7 mouse cellular contexts compared by ENCODE assay signal in genomic region chr4:86957576-86958411, GRCm38 (mm10).
DNase-seq lines count a peak whose midpoint lies in the region; ATAC-seq and TF ChIP-seq lines count a peak whose summit lies in the region.

No protein-coding gene starts in this region.

- no peak for TF ChIP-seq POLR2A in MEL (IDR thresholded peaks at IDR 0.05; ENCODE audit: control insufficient read depth in 1 of 2, insufficient read depth in 1 of 2, low read depth in 1 of 2, low read length in 2 of 2, poor library complexity in 1 of 2)
- TF ChIP-seq POLR2A in bone marrow, adult 2 months (IDR thresholded peaks at IDR 0.05; ENCODE audit: borderline replicate concordance, control insufficient read depth, low read depth, low read length), result no peak

- 49% methylated on average over 14 of the region's 14 CpGs for WGBS in bone marrow, adult 2 months
- 40% methylated on average over 14 of the region's 14 CpGs for WGBS in embryonic facial prominence, embryonic 13.5 days
- WGBS in heart, embryonic 14.5 days, result 27% methylated on average over 14 of the region's 14 CpGs
- WGBS in lung, embryonic 16.5 days, result 37% methylated on average over 14 of the region's 14 CpGs

- no peaks in the 10 kb centered on the region; a peak in 2 of 4 replicates for H3K27me3 ChIP-seq in MEL (ENCODE audit: control insufficient read depth in 1 of 2, insufficient read depth in 2 of 2, low read length in 2 of 2)
- no peaks in the 10 kb centered on the region for H3K27me3 ChIP-seq in embryonic facial prominence, embryonic 13.5 days
- H3K27me3 ChIP-seq in heart, embryonic 14.5 days (ENCODE audit: control insufficient read depth, insufficient read depth, low read length), result no peaks in the 10 kb centered on the region
- no peaks in the 10 kb centered on the region for H3K27me3 ChIP-seq in lung, embryonic 16.5 days (ENCODE audit: control insufficient read depth, insufficient read depth, low read depth, low read length)

- peak; percentile 43 for DNase-seq in MEL (ENCODE audit: low read depth, low spot score)
- DNase-seq in layer of hippocampus, adult 11-12 months (ENCODE audit: low spot score), result peak; percentile 72
- peak; percentile 82 for DNase-seq in right cerebral cortex, adult 18-20 months

- H3K4me3 ChIP-seq in MEL (ENCODE audit: control insufficient read depth in 1 of 2, insufficient read depth in 1 of 2, low read depth in 2 of 2, low read length in 2 of 2), result no peak overlapping the region
- H3K4me3 ChIP-seq in bone marrow, adult 2 months (replicated peaks; ENCODE audit: control insufficient read depth, low read depth, low read length), result no peak overlapping the region
- no peak overlapping the region for H3K4me3 ChIP-seq in embryonic facial prominence, embryonic 13.5 days
- H3K4me3 ChIP-seq in heart, embryonic 14.5 days (ENCODE audit: control insufficient read depth in 1 of 2, insufficient read depth in 1 of 2, low read depth in 1 of 2, low read length in 2 of 2), result peak overlapping the region in 1 of 2 experiments; percentile 6; a peak in 1 of 4 replicates
- no peak overlapping the region for H3K4me3 ChIP-seq in lung, embryonic 16.5 days (ENCODE audit: low read length)

- H3K4me1 ChIP-seq in MEL (ENCODE audit: control insufficient read depth in 1 of 2, insufficient read depth in 2 of 2, low read length in 2 of 2), result no peaks in the 10 kb centered on the region
- H3K4me1 ChIP-seq in bone marrow, adult 2 months (ENCODE audit: control insufficient read depth, insufficient read depth, low read length), result no peaks in the 10 kb centered on the region
- H3K4me1 ChIP-seq in embryonic facial prominence, embryonic 13.5 days, result peaks cover 5% of the 10 kb centered on the region; the same call in 1 of the 2 replicates
- H3K4me1 ChIP-seq in heart, embryonic 14.5 days (ENCODE audit: control insufficient read depth in 2 of 2, insufficient read depth in 2 of 2, low read length in 2 of 2), result peaks cover 8 to 10% of the 10 kb centered on the region in 2 experiments
- H3K4me1 ChIP-seq in lung, embryonic 16.5 days (replicated peaks; ENCODE audit: control insufficient read depth, insufficient read depth, low read length), result no peaks in the 10 kb centered on the region

- H3K27ac ChIP-seq in MEL (ENCODE audit: control insufficient read depth, low read depth, low read length), result no peak overlapping the region
- no peak overlapping the region for H3K27ac ChIP-seq in bone marrow, adult 2 months (ENCODE audit: control insufficient read depth, insufficient read depth, low read depth, low read length, poor library complexity)
- no peak overlapping the region for H3K27ac ChIP-seq in embryonic facial prominence, embryonic 13.5 days
- no peak overlapping the region for H3K27ac ChIP-seq in heart, embryonic 14.5 days (replicated peaks in 1 of 2; ENCODE audit: control insufficient read depth in 1 of 2, insufficient read depth in 1 of 2, low read depth in 2 of 2, low read length in 2 of 2)
- no peak overlapping the region for H3K27ac ChIP-seq in lung, embryonic 16.5 days (ENCODE audit: low read length)

- H3K9me3 ChIP-seq in MEL (replicated peaks; ENCODE audit: insufficient read depth, low read length), result no peaks in the 10 kb centered on the region
- no peaks in the 10 kb centered on the region for H3K9me3 ChIP-seq in embryonic facial prominence, embryonic 13.5 days
- no peaks in the 10 kb centered on the region for H3K9me3 ChIP-seq in heart, embryonic 14.5 days (ENCODE audit: control insufficient read depth, low read length)
- no peaks in the 10 kb centered on the region for H3K9me3 ChIP-seq in lung, embryonic 16.5 days (ENCODE audit: control insufficient read depth, low read length)

- TF ChIP-seq RAD21 in MEL (IDR thresholded peaks at IDR 0.05; ENCODE audit: low read depth, low read length), result peak; percentile 53

- peak; percentile 54 to 65 (median 63) for TF ChIP-seq CTCF in MEL (IDR thresholded peaks at IDR 0.05 in 2 of 3, conservative IDR thresholded peaks at IDR 0.05 in 1 of 3; ENCODE audit: control insufficient read depth in 1 of 3, insufficient read depth in 1 of 3, low read depth in 2 of 3, low read length in 3 of 3, poor library complexity in 1 of 3, severe bottlenecking in 1 of 3)
- TF ChIP-seq CTCF in bone marrow, adult 2 months (IDR thresholded peaks at IDR 0.05; ENCODE audit: control insufficient read depth, insufficient read depth, low read length), result peak; percentile 42

- peak overlapping the region; percentile 37 for H3K4me2 ChIP-seq in embryonic facial prominence, embryonic 13.5 days
- peak overlapping the region; percentile 28 for H3K4me2 ChIP-seq in heart, embryonic 14.5 days (ENCODE audit: low read length)
- H3K4me2 ChIP-seq in lung, embryonic 16.5 days (ENCODE audit: low read depth, low read length), result no peak overlapping the region

- no peak overlapping the region for H3K9ac ChIP-seq in MEL (ENCODE audit: control insufficient read depth, low read depth, low read length, poor library complexity, severe bottlenecking)
- H3K9ac ChIP-seq in embryonic facial prominence, embryonic 13.5 days, result no peak overlapping the region
- H3K9ac ChIP-seq in heart, embryonic 14.5 days (ENCODE audit: low read length), result no peak overlapping the region
- no peak overlapping the region for H3K9ac ChIP-seq in lung, embryonic 16.5 days (ENCODE audit: low read length)

- no peaks in the 10 kb centered on the region for H3K79me2 ChIP-seq in MEL (ENCODE audit: control insufficient read depth, insufficient read depth, low read length, poor library complexity)

- no peak for ATAC-seq in embryonic facial prominence, embryonic 13.5 days (ENCODE audit: insufficient number of reproducible peaks, insufficient read depth, low FRiP score, low TSS enrichment, low read depth)
- ATAC-seq in heart, embryonic 14.5 days (ENCODE audit: insufficient number of reproducible peaks, insufficient read depth, low FRiP score, low read depth), result no peak
- ATAC-seq in lung, embryonic 16.5 days (ENCODE audit: low read depth), result peak; percentile 52; the same call in 1 of the 2 replicates

- TF ChIP-seq EP300 in MEL (IDR thresholded peaks at IDR 0.05; ENCODE audit: low read depth in 1 of 2, low read length in 2 of 2), result no peak

- no peaks in the 10 kb centered on the region for H3K36me3 ChIP-seq in MEL (ENCODE audit: control insufficient read depth in 1 of 2, insufficient read depth in 2 of 2, low read length in 2 of 2)
- H3K36me3 ChIP-seq in embryonic facial prominence, embryonic 13.5 days, result no peaks in the 10 kb centered on the region
- no peaks in the 10 kb centered on the region for H3K36me3 ChIP-seq in heart, embryonic 14.5 days (ENCODE audit: control insufficient read depth, insufficient read depth, low read length)
- no peaks in the 10 kb centered on the region for H3K36me3 ChIP-seq in lung, embryonic 16.5 days (ENCODE audit: control insufficient read depth, insufficient read depth, low read length)

TF ChIP-seq in MEL, 35 proteins besides CTCF, POLR2A, EP300 and RAD21:
- TF ChIP-seq MAFK (IDR thresholded peaks at IDR 0.05; ENCODE audit: borderline replicate concordance, low read depth, low read length) (no peak), SMC3 (IDR thresholded peaks at IDR 0.05; ENCODE audit: low read depth, low read length) (peak; percentile 37; the same call in 1 of the 2 replicates), SIN3A (IDR thresholded peaks at IDR 0.05; ENCODE audit: low read length) (no peak), HCFC1 (IDR thresholded peaks at IDR 0.05; ENCODE audit: low read depth, low read length) (no peak), GATA1 (IDR thresholded peaks at IDR 0.05; ENCODE audit: low read depth, low read length) (no peak)
